Mouse (Mus musculus) testis, adult 2 months (tissue): ENCODE results near the gene Lrrc9. TPM values are rescaled to one million over a fixed set of nuclear protein-coding genes. Genes with fewer than 3 reads are reported as not detected.
A peak's percentile ranks its signal among the peaks of the same experiment; 100 is the strongest.

ENCODE experiments used
- H3K27ac ChIP-seq: fragments of 200-500 bp; 2 replicates; pipeline ENCODE4 v1.5.1; 2012; ENCODE audit warnings: low read depth, low read length; ENCODE audit not compliant: control insufficient read depth, insufficient read depth
- H3K27me3 ChIP-seq: fragments of 200-500 bp; 2 replicates; pipeline ENCODE4 v1.6.1; 2012; ENCODE audit warnings: mild to moderate bottlenecking, low read length, moderate library complexity; ENCODE audit not compliant: control insufficient read depth, insufficient read depth
- H3K36me3 ChIP-seq: fragments of 200-500 bp; 2 replicates; pipeline ENCODE4 v1.6.1; 2012; ENCODE audit warnings: mild to moderate bottlenecking, low read length; ENCODE audit not compliant: control insufficient read depth, insufficient read depth
- H3K4me1 ChIP-seq: fragments of 200-500 bp; 2 replicates; pipeline ENCODE4 v1.6.1; 2012; ENCODE audit warnings: low read length; ENCODE audit not compliant: control insufficient read depth, insufficient read depth
- H3K4me3 ChIP-seq: fragments of 200-500 bp; 2 replicates; pipeline ENCODE4 v1.5.1; 2012; ENCODE audit warnings: low read depth, mild to moderate bottlenecking, low read length, moderate library complexity, mixed read lengths; ENCODE audit not compliant: control insufficient read depth
- CTCF ChIP-seq: fragments of 200-500 bp; IDR thresholded peaks from 2 replicates; pipeline ENCODE4 v1.5.1; 2012; ENCODE audit warnings: low read depth, mild to moderate bottlenecking, inconsistent platforms, low read length, moderate library complexity; ENCODE audit not compliant: control insufficient read depth, insufficient read depth, insufficient replicate concordance
- POLR2A ChIP-seq: fragments of 200-500 bp; IDR thresholded peaks from 2 replicates; pipeline ENCODE4 v1.6.1; 2012; ENCODE audit warnings: low read depth, mild to moderate bottlenecking, inconsistent platforms, low read length, moderate library complexity; ENCODE audit not compliant: control insufficient read depth
- polyA plus RNA-seq: library from polyadenylated mRNA; depleted of rRNA; stranded (reverse); fragments of >200 nt; gene quantifications from 2 replicates; pipeline ENCODE4 v1.2.3, GENCODE M21; 2012; rRNA removed

The Lrrc9 gene
- polyA plus RNA-seq = 69.3 and 73.4 TPM in 2 replicates

DNA sequence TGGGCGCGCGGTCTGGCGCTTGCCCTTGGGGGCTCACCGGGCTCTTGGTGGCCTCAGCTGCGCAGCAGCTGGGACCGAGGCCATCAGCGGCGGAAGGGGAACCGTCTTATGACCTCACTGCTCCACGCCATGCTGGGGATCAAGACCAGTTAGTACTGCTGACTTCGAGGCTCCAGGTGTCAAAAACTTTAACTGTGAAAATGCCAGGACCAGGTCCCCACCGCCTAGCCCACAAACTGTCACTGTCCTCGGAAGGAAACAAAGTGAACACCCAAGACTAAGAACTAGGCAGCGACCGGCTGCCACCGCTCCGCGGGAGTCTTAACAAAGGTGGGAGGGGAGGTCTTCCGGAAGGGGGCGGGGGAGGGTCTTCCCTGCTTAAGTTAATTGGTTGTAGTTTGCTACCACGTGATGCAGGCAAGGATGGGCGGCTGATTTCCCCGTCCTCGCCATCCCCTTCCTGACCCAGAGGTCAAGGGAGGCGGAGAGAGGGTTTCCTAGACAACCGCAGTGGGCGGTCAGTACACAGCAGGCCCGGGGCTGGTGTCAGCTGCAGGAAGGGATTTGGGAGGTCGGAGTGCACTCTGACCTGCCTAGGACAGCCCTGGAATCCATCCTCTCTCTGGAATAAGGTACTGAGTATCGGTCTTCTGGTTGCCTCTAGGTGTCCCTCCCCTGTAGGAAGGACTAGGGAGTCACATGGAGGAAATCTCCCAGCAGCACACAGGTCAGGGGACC is at the start of gene Lrrc9:
Gene Lrrc9 (plus strand): TSS at position 28 of the 738 bp plus-strand sequence.
- H3K4me1 ChIP-seq = no peaks in the 10 kb centered on the region; the same call in 1 of the 2 replicates
- H3K4me3 ChIP-seq = peak within 1 kb of the TSS; percentile 99
- peak; percentile 38 for TF ChIP-seq POLR2A
- TF ChIP-seq CTCF = no peak
- no peaks in the 10 kb centered on the region for H3K36me3 ChIP-seq
- peak within 1 kb of the TSS; percentile 97 for H3K27ac ChIP-seq
- no peaks in the 10 kb centered on the region for H3K27me3 ChIP-seq

DNA sequence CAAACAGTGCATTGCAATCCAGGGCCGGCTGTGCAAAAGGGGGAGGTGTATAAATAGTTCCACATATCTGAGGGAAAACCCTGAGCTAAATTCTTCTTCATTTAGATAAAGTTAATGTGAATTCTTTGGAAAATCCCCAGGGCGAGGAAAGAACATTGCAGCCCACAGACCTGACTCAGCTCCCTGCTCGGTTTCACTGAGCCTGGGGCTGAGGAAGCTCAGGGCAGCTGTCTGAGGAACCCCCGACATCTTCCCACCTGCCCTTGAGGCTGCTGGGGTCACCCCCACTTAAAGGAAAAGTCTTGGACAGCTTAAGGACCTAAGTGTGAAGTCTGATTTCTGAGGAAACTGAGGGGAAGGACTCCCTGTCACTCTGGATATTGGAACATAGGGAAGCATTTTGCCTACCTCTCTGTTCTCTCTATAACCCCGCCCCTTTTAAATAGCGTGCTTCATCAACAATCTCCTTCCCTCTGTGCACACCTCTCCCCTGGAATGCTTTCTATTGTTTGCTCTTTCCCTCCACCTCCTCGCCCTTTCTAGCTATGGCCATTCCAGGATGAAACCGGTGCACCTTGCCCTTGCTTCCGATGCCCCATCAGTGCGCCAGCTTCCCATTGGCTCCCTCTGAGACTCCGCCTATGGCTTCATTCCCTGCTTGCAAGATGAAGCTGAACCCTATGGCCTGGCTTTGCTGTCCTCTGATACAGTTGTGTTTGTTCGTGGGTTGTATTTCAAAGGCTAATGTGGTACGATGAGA is 48.4 kb upstream of the Lrrc9 start:
- no peaks in the 10 kb centered on the region for H3K36me3 ChIP-seq
- H3K27me3 ChIP-seq = no peaks in the 10 kb centered on the region
- H3K27ac ChIP-seq = no peak overlapping the region
- TF ChIP-seq CTCF (no peak), POLR2A (no peak)
- H3K4me3 ChIP-seq = no peak overlapping the region
- no peaks in the 10 kb centered on the region for H3K4me1 ChIP-seq

GRCm38 (mm10) chr12:72405031-72405430 is 36.6 kb upstream of the Lrrc9 start:
- H3K27me3 ChIP-seq = no peaks in the 10 kb centered on the region
- peaks cover 9% of the 10 kb centered on the region for H3K4me1 ChIP-seq
- H3K4me3 ChIP-seq = no peak overlapping the region
- H3K27ac ChIP-seq = no peak overlapping the region
- TF ChIP-seq POLR2A (no peak), CTCF (no peak)
- no peaks in the 10 kb centered on the region for H3K36me3 ChIP-seq

DNA sequence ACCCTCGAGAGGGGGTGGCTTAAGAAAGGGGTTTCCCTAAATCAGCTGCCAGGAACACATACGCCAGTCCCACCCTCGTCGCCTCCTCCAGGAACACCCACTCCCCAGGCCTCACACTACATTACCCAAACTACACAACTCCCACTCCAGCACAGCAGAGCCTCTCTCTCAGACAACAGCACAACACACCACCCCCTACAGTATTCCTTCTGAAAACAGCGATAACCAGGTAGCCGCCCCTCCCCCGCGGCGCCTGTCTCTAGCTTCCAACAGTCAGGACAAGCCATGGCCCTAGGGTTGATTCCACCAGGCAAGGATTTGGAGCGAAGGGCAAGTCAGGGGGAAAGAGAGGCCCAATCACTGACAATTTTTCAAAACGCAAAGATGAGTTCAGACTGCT is 34.5 kb upstream of the Lrrc9 start:
- TF ChIP-seq CTCF = no peak
- TF ChIP-seq POLR2A = no peak
- Histone ChIP-seq H3K36me3 (no peaks in the 10 kb centered on the region), H3K4me1 (peaks cover 9% of the 10 kb centered on the region), H3K27me3 (no peaks in the 10 kb centered on the region), H3K27ac (peak overlapping the region; percentile 86), H3K4me3 (peak overlapping the region; percentile 97)

GRCm38 (mm10) chr12:72407721-72408110 is 34.0 kb upstream of the Lrrc9 start:
- peak overlapping the region; percentile 86 for H3K27ac ChIP-seq
- no peaks in the 10 kb centered on the region for H3K27me3 ChIP-seq
- TF ChIP-seq CTCF = no peak
- no peak for TF ChIP-seq POLR2A
- peaks cover 9% of the 10 kb centered on the region for H3K4me1 ChIP-seq
- H3K36me3 ChIP-seq = no peaks in the 10 kb centered on the region
- peak overlapping the region; percentile 97 for H3K4me3 ChIP-seq

DNA sequence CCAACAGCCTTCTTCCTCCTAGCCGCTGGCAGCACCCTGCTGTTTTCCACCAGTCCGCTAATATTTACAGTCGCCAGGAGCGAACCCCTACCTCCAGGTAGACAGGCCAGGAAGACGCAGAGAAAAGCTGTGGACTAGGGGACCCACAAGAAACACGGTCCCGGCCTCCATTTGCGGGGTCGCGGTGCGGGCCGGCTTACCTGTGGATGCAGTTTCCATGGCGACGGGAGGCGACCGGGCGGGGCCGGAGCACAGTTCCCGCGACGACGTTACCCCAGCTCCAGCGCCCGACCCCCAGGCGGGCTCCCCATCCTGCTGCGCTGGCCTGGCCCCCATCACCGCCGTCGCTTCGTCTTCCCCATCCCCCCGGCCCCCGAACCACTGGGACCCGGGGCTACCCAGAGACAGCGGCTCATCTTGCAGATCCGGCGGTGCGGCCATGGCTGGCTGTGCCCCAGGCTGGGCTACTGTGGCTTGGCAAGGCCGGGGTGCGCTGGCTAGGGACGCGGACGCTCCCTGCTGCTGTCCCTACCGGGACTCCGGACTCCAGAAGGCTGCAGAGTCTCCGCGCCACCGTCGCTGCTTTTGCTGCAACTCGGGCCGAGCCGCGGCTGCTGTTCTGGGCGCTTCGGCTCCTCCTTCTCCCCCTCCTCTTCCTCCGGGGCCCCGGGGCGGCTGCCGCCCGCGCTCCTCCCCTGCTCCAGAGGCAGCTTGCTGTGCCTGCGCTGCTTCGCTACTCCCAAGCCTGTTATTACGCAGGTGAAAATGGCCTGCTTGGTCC is 33.4 kb upstream of the Lrrc9 start:
- Histone ChIP-seq H3K4me3 (peak overlapping the region; percentile 97), H3K27me3 (no peaks in the 10 kb centered on the region), H3K36me3 (no peaks in the 10 kb centered on the region), H3K27ac (peak overlapping the region; percentile 86), H3K4me1 (peaks cover 9% of the 10 kb centered on the region)
- TF ChIP-seq CTCF (no peak), POLR2A (peak; percentile 56)

GRCm38 (mm10) chr12:72408954-72409353 is 32.7 kb upstream of the Lrrc9 start, which contains the start of gene Rtn1:
Rtn1 (minus strand) TSS chr12:72409054.
- Histone ChIP-seq H3K36me3 (no peaks in the 10 kb centered on the region), H3K27ac (peak within 1 kb of the TSS; percentile 86), H3K4me3 (peak within 1 kb of the TSS; percentile 97), H3K27me3 (no peaks in the 10 kb centered on the region), H3K4me1 (peaks cover 9% of the 10 kb centered on the region)
- TF ChIP-seq CTCF (no peak), POLR2A (no peak)
